Mouse (Mus musculus) neural tube, embryonic 14.5 days (tissue): ENCODE results near the gene Ccdc187. TPM values are rescaled to one million over a fixed set of nuclear protein-coding genes. Genes with fewer than 3 reads are reported as not detected.
A peak's percentile ranks its signal among the peaks of the same experiment; 100 is the strongest.

Experiments used
- ATAC-seq: fragments of 200-750 bp; cut with Nextera tagmentation; 2 replicates; pipeline ENCODE4 v1.8.0; 2017; ENCODE audit warnings: low read depth, mild to moderate bottlenecking, moderate TSS enrichment, moderate library complexity
- H3K27ac ChIP-seq: fragments of 300-500 bp; sonication (generic); 2 replicates; pipeline ENCODE4 v1.5.1; 2014; ENCODE audit warnings: low read depth, mild to moderate bottlenecking, control low read depth, low read length, moderate library complexity, mixed read lengths
- H3K27me3 ChIP-seq: fragments of 300-500 bp; sonication (generic); 2 replicates; pipeline ENCODE4 v1.6.1; 2014; ENCODE audit warnings: low read length; ENCODE audit not compliant: control insufficient read depth, insufficient read depth
- H3K36me3 ChIP-seq: fragments of 300-500 bp; sonication (generic); 2 replicates; pipeline ENCODE4 v1.6.1; 2014; ENCODE audit warnings: low read length, mixed read lengths; ENCODE audit not compliant: control insufficient read depth, insufficient read depth
- H3K4me1 ChIP-seq: fragments of 300-500 bp; sonication (generic); 2 replicates; pipeline ENCODE4 v1.6.1; 2014; ENCODE audit warnings: low read length; ENCODE audit not compliant: control insufficient read depth, insufficient read depth
- H3K4me2 ChIP-seq: fragments of 300-500 bp; sonication (generic); 2 replicates; pipeline ENCODE4 v1.6.1; 2014; ENCODE audit warnings: mild to moderate bottlenecking, low read depth, low read length, control low read depth
- H3K4me3 ChIP-seq: fragments of 300-500 bp; sonication (generic); 2 replicates; pipeline ENCODE4 v1.5.1; 2014; ENCODE audit warnings: low read depth, low read length, control low read depth, mixed read lengths
- H3K9ac ChIP-seq: fragments of 300-500 bp; sonication (generic); replicated peaks from 2 replicates; pipeline ENCODE4 v1.6.1; 2014; ENCODE audit warnings: low read depth, mild to moderate bottlenecking, control low read depth, low read length, mixed read lengths
- H3K9me3 ChIP-seq: fragments of 300-500 bp; sonication (generic); 2 replicates; pipeline ENCODE4 v1.6.1; 2016; ENCODE audit warnings: low read length; ENCODE audit not compliant: control insufficient read depth
- WGBS: fragments of 180-500 bp; shearing (Covaris S2); extraction: QIAGEN DNeasy Blood & Tissue Kit; methylation state at CpG from one replicate; pipeline ENCODE4 v1.1.7; 2014; 5-methylcytosine and 5-hydroxymethylcytosine counted together
- polyA plus RNA-seq: library from polyadenylated mRNA; unstranded; fragments of >200 nt; fragmentation: Nextera tagmentation; extraction: Ambion mirVana; gene quantifications from 2 replicates; pipeline ENCODE4 v1.2.1, GENCODE M21; 2014

Gene Ccdc187
- polyA plus RNA-seq, 1 experiment from 2014 or later: 0.08 TPM

- Histone ChIP-seq H3K4me2 (no peak overlapping the region), H3K4me1 (peaks cover 5% of the 10 kb centered on the region), H3K27me3 (no peaks in the 10 kb centered on the region), H3K9ac (no peak overlapping the region), H3K27ac (no peak overlapping the region), H3K36me3 (no peaks in the 10 kb centered on the region), H3K9me3 (no peaks in the 10 kb centered on the region), H3K4me3 (no peak overlapping the region)
- no peak for ATAC-seq
- 73% methylated on average over 5 of the region's 5 CpGs for WGBS
These were observed 17.6 kb upstream of the Ccdc187 start for GRCm38 (mm10) chr2:26311936-26312335.

DNA sequence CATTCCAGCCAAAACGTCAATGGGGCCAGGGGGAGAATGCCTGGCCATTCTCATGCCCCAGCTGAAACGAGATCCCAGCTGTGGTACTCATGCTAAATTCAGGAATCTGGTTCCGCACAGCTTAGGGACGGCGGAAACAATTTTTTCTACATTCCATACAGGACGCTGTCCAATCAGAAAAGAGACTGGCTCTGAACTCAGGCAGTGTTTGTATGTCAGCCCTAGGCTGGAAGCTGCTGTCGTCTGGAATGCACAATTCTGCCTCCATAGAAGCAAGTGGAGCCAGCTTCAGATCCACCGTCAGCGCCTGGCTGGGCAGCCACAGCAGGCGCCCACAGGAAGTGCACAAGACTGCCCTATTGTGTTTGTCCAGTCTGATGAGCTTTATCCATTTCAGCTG lies 15.4 kb upstream of the Ccdc187 start:
- no peak overlapping the region for H3K4me2 ChIP-seq
- no peak overlapping the region for H3K9ac ChIP-seq
- ATAC-seq: peak; percentile 22; the same call in 1 of the 2 replicates
- 32% methylated on average over 10 of the region's 10 CpGs for whole genome bisulfite sequencing
- no peaks in the 10 kb centered on the region for H3K36me3 ChIP-seq
- H3K27ac ChIP-seq: no peak overlapping the region
- H3K9me3 ChIP-seq: no peaks in the 10 kb centered on the region
- H3K4me3 ChIP-seq: no peak overlapping the region
- no peaks in the 10 kb centered on the region for H3K4me1 ChIP-seq
- H3K27me3 ChIP-seq: no peaks in the 10 kb centered on the region

DNA sequence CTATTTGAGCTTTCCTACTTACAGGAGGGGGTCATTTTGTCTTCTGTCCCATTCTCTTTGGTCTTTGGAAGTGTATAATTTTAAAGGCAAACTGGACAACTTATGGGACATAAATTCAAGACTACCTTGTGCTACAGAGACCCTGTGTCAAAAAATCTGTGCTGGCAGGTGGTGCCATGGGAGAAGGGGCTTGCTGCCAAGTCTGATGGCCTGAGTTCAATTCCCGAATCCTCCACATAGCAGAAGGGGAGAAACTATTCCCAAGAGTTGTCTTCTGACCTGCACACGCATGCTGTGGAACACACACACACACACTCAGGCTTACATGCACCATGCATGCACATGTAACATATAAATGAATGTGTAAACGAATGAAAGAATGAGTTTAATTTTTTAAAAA lies 12.3 kb upstream of the Ccdc187 start:
- H3K4me1 ChIP-seq: no peaks in the 10 kb centered on the region
- H3K4me3 ChIP-seq: no peak overlapping the region
- no peak overlapping the region for H3K4me2 ChIP-seq
- no peak overlapping the region for H3K27ac ChIP-seq
- WGBS: 93% methylated on average over 3 of the region's 3 CpGs
- ATAC-seq: no peak
- no peaks in the 10 kb centered on the region for H3K27me3 ChIP-seq
- H3K9me3 ChIP-seq: no peaks in the 10 kb centered on the region
- no peak overlapping the region for H3K9ac ChIP-seq
- H3K36me3 ChIP-seq: no peaks in the 10 kb centered on the region

- H3K27ac ChIP-seq: no peak overlapping the region
- H3K9me3 ChIP-seq: no peaks in the 10 kb centered on the region
- no peak overlapping the region for H3K9ac ChIP-seq
- H3K4me2 ChIP-seq: no peak overlapping the region
- no peak overlapping the region for H3K4me3 ChIP-seq
- peaks cover 2% of the 10 kb centered on the region; the same call in 1 of the 2 replicates for H3K4me1 ChIP-seq
- H3K36me3 ChIP-seq: no peaks in the 10 kb centered on the region
- WGBS: 79% methylated on average over 2 of the region's 2 CpGs
- no peak for ATAC-seq
- H3K27me3 ChIP-seq: no peaks in the 10 kb centered on the region
These were observed 11.2 kb upstream of the Ccdc187 start for GRCm38 (mm10) chr2:26305555-26305954.

DNA sequence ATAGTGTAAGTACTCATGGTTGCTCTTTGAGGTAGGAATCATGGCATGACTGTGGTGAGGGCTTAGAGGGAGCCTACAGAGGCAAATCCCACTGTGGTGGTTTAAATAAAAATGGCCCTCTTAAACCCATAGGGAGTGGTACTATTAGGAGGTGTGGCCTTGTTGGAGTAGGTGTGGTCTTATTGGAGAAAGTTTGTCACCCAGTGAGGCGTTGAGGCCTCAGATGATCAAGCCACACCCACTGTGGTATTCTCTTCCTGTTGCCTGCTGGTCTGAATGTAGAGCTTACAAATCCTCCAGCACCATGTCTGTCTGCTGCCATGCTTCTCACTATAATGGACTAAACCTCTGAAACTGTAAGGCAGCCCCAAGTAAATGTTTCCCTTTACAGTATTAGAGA lies 10.4 kb upstream of the Ccdc187 start:
- Histone ChIP-seq H3K27me3 (no peaks in the 10 kb centered on the region), H3K27ac (no peak overlapping the region)
- no peak for ATAC-seq

GRCm38 (mm10) chr2:26302005-26302503 lies 7.7 kb upstream of the Ccdc187 start:
- 93% methylated on average over 10 of the region's 10 CpGs for WGBS
- no peak overlapping the region for H3K9ac ChIP-seq
- no peaks in the 10 kb centered on the region for H3K27me3 ChIP-seq
- H3K27ac ChIP-seq: no peak overlapping the region
- no peak overlapping the region for H3K4me2 ChIP-seq
- no peak for ATAC-seq
- no peaks in the 10 kb centered on the region for H3K36me3 ChIP-seq
- no peaks in the 10 kb centered on the region for H3K9me3 ChIP-seq
- peaks cover 29% of the 10 kb centered on the region for H3K4me1 ChIP-seq
- no peak overlapping the region for H3K4me3 ChIP-seq

More for the DNA sequence above, 10.4 kb upstream of the Ccdc187 start:
- no peak overlapping the region for H3K4me2 ChIP-seq
- H3K4me3 ChIP-seq: no peak overlapping the region
- no peaks in the 10 kb centered on the region for H3K9me3 ChIP-seq
- 74% methylated on average over 1 of the region's 1 CpGs for WGBS
- H3K36me3 ChIP-seq: no peaks in the 10 kb centered on the region
- peaks cover 7% of the 10 kb centered on the region; the same call in 1 of the 2 replicates for H3K4me1 ChIP-seq
- H3K9ac ChIP-seq: no peak overlapping the region

- H3K36me3 ChIP-seq: no peaks in the 10 kb centered on the region
- H3K27ac ChIP-seq: no peak overlapping the region
- no peaks in the 10 kb centered on the region for H3K9me3 ChIP-seq
- no peaks in the 10 kb centered on the region for H3K27me3 ChIP-seq
- 0% methylated on average over 3 of the region's 3 CpGs for WGBS
- H3K4me1 ChIP-seq: peaks cover 32% of the 10 kb centered on the region
- no peak overlapping the region for H3K9ac ChIP-seq
- no peak overlapping the region for H3K4me2 ChIP-seq
- ATAC-seq: no peak
- no peak overlapping the region for H3K4me3 ChIP-seq
These were observed 6.4 kb upstream of the Ccdc187 start for GRCm38 (mm10) chr2:26300808-26301174.

GRCm38 (mm10) chr2:26300161-26300807 lies 5.9 kb upstream of the Ccdc187 start:
- H3K9ac ChIP-seq: no peak overlapping the region
- peaks cover 32% of the 10 kb centered on the region for H3K4me1 ChIP-seq
- no peak overlapping the region for H3K4me3 ChIP-seq
- no peaks in the 10 kb centered on the region for H3K27me3 ChIP-seq
- H3K4me2 ChIP-seq: no peak overlapping the region
- 0 out of 2 replicates have a peak, but pooled peaks have one; percentile 8 for ATAC-seq
- H3K9me3 ChIP-seq: no peaks in the 10 kb centered on the region
- H3K36me3 ChIP-seq: no peaks in the 10 kb centered on the region
- WGBS: 43% methylated on average over 5 of the region's 5 CpGs
- no peak overlapping the region for H3K27ac ChIP-seq

GRCm38 (mm10) chr2:26299336-26299735 lies 5.0 kb upstream of the Ccdc187 start:
- no peak overlapping the region for H3K4me2 ChIP-seq
- 33% methylated on average over 7 of the region's 7 CpGs for WGBS
- peak overlapping the region; percentile 65 for H3K27ac ChIP-seq
- 0 out of 2 replicates have a peak overlapping the region, but pooled peaks have one; percentile 1 for H3K9ac ChIP-seq
- H3K27me3 ChIP-seq: no peaks in the 10 kb centered on the region
- peaks cover 32% of the 10 kb centered on the region for H3K4me1 ChIP-seq
- H3K9me3 ChIP-seq: no peaks in the 10 kb centered on the region
- ATAC-seq: no peak
- H3K36me3 ChIP-seq: no peaks in the 10 kb centered on the region
- no peak overlapping the region for H3K4me3 ChIP-seq
